Mouse (Mus musculus) cerebellum, adult 2 months (tissue): ENCODE results near the gene Foxp1. TPM values are rescaled to one million over a fixed set of nuclear protein-coding genes. Genes with fewer than 3 reads are reported as not detected.

Experiments used
- DNase-seq, 2 experiments: peaks; one replicate each; pipeline ENCODE4 v3.0.0; 2021
- H3K27ac ChIP-seq: fragments of 200-500 bp; 2 replicates; pipeline ENCODE4 v1.5.1; 2012; ENCODE audit warnings: low read length, control low read depth, inconsistent platforms; ENCODE audit not compliant: insufficient read depth
- H3K27me3 ChIP-seq: fragments of 200-500 bp; 2 replicates; pipeline ENCODE4 v1.6.1; 2012; ENCODE audit warnings: inconsistent platforms, mild to moderate bottlenecking, low read length, moderate library complexity; ENCODE audit not compliant: control insufficient read depth, insufficient read depth
- H3K4me1 ChIP-seq: fragments of 200-500 bp; 2 replicates; pipeline ENCODE4 v1.6.1; 2011; ENCODE audit warnings: low read length; ENCODE audit not compliant: control insufficient read depth, insufficient read depth
- H3K4me3 ChIP-seq: fragments of 200-500 bp; replicated peaks from 2 replicates; pipeline ENCODE3; 2011; ENCODE audit warnings: mild to moderate bottlenecking, low read depth, low read length, control low read depth; ENCODE audit not compliant: insufficient read depth
- CTCF ChIP-seq: fragments of 200-500 bp; IDR thresholded peaks from 2 replicates; pipeline ENCODE4 v1.5.1; 2011; ENCODE audit warnings: low read depth, mild to moderate bottlenecking, control low read depth, low read length, moderate library complexity, borderline replicate concordance; ENCODE audit not compliant: insufficient read depth
- POLR2A ChIP-seq: fragments of 200-500 bp; IDR thresholded peaks from 2 replicates; pipeline ENCODE4 v1.6.1; 2011; ENCODE audit warnings: low read length, control low read depth, borderline replicate concordance; ENCODE audit not compliant: insufficient read depth
- WGBS: fragments of 180-500 bp; shearing (Covaris S2); methylation state at CpG from one replicate; pipeline ENCODE4 v1.1.7; 2018; 5-methylcytosine and 5-hydroxymethylcytosine counted together
- polyA plus RNA-seq: library from polyadenylated mRNA; depleted of rRNA; stranded (reverse); fragments of >200 nt; gene quantifications from 2 replicates; pipeline ENCODE4 v1.2.3, GENCODE M21; 2012

Gene Foxp1
- polyA plus RNA-seq, 1 experiment: 21.0 TPM

DNA sequence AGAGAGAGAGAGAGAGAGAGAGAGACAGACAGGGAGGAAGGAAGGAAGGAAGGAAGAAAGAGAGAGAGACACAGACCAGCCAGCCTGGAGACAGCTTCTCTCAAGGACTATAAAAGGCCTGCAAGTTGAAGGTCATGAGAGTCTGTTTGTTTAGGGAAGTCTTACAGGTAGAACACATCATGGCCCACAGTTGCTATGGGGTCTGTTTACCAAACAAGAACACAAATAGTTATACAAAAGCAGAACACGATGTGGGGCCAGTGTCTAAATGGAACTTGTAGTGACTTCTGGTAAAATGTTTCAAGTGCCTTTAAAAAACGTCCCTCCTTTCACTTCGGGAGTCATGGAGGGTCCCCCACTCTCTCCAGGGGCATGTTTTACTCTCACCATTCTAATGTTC, 529.3 kb downstream of the Foxp1 start:
- Histone ChIP-seq H3K4me1 (no peaks in the 10 kb centered on the region; the same call in 1 of the 2 replicates), H3K4me3 (no peak overlapping the region), H3K27ac (no peak overlapping the region), H3K27me3 (no peaks in the 10 kb centered on the region)
- TF ChIP-seq POLR2A: no peak
- TF ChIP-seq CTCF: no peak
- WGBS: 93% methylated on average over 3 of the region's 3 CpGs
- no peak for DNase-seq

DNA sequence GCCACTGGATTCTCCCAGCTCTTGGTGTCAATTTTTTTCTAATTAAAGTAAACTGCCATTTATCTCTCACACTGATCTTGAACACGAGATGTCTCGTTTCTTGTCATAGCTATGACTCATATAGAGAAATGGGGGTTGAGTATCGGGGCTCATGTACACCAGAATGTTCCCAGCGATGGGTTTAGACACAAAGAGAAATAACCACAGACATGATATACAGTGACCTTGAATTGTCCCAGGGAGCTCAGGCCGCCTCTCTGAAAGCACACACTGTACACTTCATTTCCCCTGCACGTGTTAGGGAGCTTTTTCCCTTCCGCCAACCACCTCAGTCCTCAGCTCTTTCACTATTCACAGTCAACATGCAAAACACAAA, 529.8 kb downstream of the Foxp1 start:
- no peak for TF ChIP-seq CTCF
- no peak for TF ChIP-seq POLR2A
- 94% methylated on average over 7 of the region's 7 CpGs for WGBS

DNA sequence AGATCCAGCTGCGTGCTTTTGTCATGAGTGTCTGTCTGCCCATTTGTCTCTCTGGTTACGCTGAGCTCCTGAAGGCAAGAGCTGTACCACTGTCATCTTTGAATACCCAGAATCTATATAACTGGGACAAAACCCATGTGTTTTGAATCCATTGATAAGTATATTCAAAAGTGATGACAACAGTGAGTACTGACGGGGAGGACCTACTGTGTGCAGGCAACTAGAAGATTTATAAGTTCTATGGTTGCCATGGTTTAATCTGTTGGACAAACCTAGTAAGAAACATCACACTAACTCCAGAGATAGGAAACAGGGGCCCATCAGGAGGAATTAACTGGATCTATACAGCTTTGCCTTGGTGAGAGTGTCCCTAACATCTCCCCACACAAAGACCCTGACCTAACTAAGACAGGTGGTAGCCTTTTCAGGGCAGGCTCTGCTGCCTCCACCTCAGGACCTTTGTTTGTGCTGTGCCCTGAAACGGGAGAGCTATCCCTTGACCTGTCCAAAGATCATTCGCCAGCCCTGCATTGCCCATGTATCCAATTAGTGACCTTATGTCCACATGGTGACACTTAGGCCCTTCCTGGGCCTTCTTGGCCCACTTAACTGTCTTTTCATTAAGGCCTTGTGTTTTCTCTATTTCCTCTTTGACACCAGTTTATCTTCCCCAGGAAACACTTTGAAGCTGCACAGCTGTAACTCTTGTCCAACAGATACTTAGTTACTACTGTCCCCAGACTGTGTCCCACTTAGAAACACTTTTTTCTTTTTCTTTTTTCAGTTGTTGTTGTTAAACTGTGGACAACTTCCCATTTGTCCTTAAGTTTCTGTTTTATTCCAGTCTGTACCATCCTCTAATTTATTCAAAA, 530.4 kb downstream of the Foxp1 start:
- WGBS: 91% methylated on average over 5 of the region's 5 CpGs
- TF ChIP-seq CTCF (no peak), POLR2A (no peak)
- Histone ChIP-seq H3K4me1 (no peaks in the 10 kb centered on the region; the same call in 1 of the 2 replicates), H3K27me3 (no peaks in the 10 kb centered on the region), H3K4me3 (no peak overlapping the region), H3K27ac (no peak overlapping the region)
- no peak for DNase-seq

More for the DNA sequence above, 529.8 kb downstream of the Foxp1 start:
- no peak overlapping the region for H3K4me3 ChIP-seq
- no peaks in the 10 kb centered on the region; the same call in 1 of the 2 replicates for H3K4me1 ChIP-seq
- DNase-seq: no peak
- no peak overlapping the region for H3K27ac ChIP-seq
- no peaks in the 10 kb centered on the region for H3K27me3 ChIP-seq

DNA sequence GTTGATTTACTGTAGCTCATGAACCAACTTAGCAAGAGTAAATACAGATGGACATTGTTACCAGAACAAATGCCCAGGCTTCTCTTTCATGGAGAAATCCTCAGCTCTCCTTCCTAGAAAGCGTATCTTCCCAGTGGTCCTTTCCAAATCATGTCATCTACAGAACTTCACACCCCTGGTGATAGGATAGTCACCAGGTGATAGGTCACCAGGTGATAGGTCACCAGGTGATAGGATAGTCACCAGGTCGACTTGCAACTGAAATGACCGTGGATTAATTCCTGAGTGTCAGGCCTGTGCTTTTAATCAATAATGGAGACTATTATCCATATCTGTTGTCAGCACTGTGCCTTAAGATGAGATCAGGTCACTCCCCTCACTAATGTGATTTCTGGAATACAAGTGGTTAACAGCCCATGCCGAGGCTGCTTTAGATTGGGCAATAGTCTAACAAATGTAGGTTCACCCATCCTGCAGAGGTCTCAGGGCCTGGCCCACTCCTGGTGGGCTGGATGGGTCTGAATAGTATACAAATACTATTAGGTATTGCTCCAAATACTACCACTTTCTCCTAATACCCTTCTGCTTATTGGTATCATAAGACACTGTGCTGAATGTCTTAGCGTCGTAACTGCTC, 534.9 kb downstream of the Foxp1 start:
- Histone ChIP-seq H3K4me1 (no peaks in the 10 kb centered on the region; the same call in 1 of the 2 replicates), H3K27ac (no peak overlapping the region), H3K27me3 (no peaks in the 10 kb centered on the region), H3K4me3 (no peak overlapping the region)
- WGBS: 92% methylated on average over 6 of the region's 6 CpGs
- no peak for DNase-seq
- TF ChIP-seq POLR2A: no peak
- no peak for TF ChIP-seq CTCF

DNA sequence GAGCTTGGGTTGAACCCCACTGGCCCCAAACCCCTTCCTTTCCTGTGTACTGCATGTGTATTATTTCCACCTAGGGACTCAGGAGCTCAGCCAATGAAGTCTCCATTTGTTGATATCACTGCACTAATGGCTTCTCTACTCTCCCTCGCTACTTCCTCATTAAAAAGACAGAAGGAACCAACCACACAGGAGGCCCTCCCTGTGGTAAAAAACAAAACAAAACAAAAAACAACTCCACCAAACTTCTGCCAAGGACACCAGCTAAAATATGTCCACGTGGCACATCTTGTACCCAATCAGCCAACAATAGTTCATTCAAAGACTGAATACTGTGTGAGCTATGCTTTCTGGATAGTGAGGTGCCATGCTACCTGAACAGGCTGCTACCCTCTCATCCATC, 537.1 kb downstream of the Foxp1 start:
- no peak overlapping the region for H3K27ac ChIP-seq
- 84% methylated on average over 2 of the region's 2 CpGs for WGBS
- no peak for DNase-seq
- no peak overlapping the region for H3K4me3 ChIP-seq
- TF ChIP-seq POLR2A (no peak), CTCF (no peak)
- no peaks in the 10 kb centered on the region for H3K27me3 ChIP-seq
- peaks cover 3% of the 10 kb centered on the region for H3K4me1 ChIP-seq

DNA sequence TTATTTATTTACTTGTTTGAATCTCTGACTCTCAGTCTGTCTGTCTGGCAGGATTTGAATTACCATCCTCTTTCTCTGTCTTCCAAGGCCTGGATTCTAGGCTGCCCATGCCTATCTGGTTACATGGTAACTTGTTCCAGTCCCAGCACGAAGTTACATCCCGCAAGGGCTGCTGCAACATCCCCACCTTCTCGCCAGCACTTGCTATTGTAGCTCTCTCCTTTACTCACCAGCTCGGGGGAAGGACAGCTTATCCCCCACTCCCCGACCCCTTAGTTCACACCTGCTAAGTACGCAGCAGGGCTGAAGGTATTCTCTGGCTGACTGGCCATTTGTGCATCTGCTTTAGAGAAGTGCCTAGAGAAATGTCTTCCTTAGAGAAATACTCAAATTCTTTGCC, 537.9 kb downstream of the Foxp1 start:
- Histone ChIP-seq H3K27ac (no peak overlapping the region), H3K27me3 (no peaks in the 10 kb centered on the region), H3K4me1 (peaks cover 3% of the 10 kb centered on the region), H3K4me3 (no peak overlapping the region)
- no peak for DNase-seq
- TF ChIP-seq CTCF (no peak), POLR2A (no peak)
- WGBS: 93% methylated on average over 6 of the region's 6 CpGs

DNA sequence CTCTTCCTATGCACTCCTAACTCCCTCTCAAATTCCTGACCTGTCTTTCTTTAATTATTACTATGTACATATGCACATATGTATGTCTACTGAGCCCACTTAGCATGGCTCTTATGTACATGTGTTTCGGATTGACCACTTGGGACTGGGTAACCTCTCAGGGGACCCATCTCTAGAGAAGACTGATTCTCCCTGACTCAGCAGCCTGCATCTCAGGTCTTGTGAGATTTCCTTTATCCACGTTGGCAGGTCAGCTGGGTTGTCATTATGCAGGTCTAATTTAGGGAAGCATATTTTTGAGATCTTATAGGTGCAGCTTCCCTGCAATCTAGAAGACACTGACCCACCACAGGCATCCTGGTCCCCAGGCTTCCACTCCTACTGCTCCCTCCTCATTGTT, 538.5 kb downstream of the Foxp1 start:
- Histone ChIP-seq H3K4me1 (peaks cover 3% of the 10 kb centered on the region), H3K27ac (no peak overlapping the region), H3K27me3 (no peaks in the 10 kb centered on the region), H3K4me3 (no peak overlapping the region)
- TF ChIP-seq POLR2A (no peak), CTCF (no peak)
- 84% methylated on average over 2 of the region's 2 CpGs for WGBS
- no peak for DNase-seq

DNA sequence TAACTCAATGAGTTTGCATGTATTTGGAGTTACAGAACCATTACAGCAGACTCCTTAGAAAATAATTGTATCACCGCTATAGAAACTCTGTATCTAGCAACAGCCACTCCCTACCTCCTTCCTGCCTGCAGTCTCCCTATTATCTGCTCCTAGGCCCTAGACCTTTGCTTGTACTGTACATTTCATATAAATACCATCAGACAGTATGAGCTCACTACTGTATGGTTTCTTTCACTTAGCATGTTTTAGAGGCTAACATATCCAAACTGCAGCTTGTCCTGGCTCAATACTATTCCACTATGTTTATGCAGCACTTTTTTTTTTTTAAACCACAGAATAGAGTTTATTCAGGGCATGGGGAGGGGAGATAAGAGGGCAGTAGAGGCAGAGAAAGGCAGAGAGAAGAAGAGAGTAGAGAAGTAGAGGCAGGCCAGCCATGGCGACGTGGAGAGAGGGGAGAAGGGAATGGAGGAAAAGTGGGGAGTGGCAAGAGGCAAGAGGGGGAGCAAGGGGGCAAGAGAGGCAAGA, 539.1 kb downstream of the Foxp1 start:
- TF ChIP-seq CTCF (no peak), POLR2A (no peak)
- no peak overlapping the region for H3K4me3 ChIP-seq
- H3K27ac ChIP-seq: no peak overlapping the region
- H3K4me1 ChIP-seq: peaks cover 3% of the 10 kb centered on the region; the same call in 1 of the 2 replicates
- 100% methylated on average over 3 of the region's 3 CpGs for WGBS
- DNase-seq: no peak
- no peaks in the 10 kb centered on the region for H3K27me3 ChIP-seq

DNA sequence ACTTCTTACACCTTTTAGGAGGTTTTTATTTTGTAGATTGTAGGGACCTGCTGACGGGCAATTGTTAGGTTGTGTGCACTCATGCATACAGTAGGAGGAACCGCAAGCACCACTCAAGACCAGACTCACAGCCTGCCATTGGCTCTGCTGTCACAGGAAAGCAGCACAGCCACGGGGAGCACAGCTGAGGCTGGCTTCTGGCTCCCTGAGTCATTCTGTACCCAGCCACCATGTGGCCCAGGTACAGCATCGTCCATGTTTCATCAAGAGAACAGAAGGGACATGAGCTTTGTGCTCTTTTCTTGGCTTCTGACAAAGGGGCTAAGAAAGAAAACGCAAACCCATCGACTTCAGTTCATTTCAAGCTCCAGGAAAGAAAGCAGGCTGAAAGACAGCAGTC, 541.3 kb downstream of the Foxp1 start:
- Histone ChIP-seq H3K4me3 (no peak overlapping the region), H3K27me3 (no peaks in the 10 kb centered on the region), H3K4me1 (peaks cover 3% of the 10 kb centered on the region; the same call in 1 of the 2 replicates), H3K27ac (no peak overlapping the region)
- no peak for DNase-seq
- 40% methylated on average over 6 of the region's 6 CpGs for WGBS
- TF ChIP-seq POLR2A: no peak
- no peak for TF ChIP-seq CTCF
